Mouse (Mus musculus) small intestine, adult 2 months (tissue): Measurements from ENCODE around the gene Pola1.

Experiments used
- CTCF ChIP-seq: fragments of 200-500 bp; IDR thresholded peaks from 2 replicates; pipeline ENCODE4 v1.5.1; 2012; ENCODE audit warnings: low read depth, mild to moderate bottlenecking, control low read depth, inconsistent platforms, low read length, moderate library complexity, mixed read lengths; ENCODE audit not compliant: insufficient replicate concordance, insufficient read length; ENCODE audit errors: extremely low read depth
- POLR2A ChIP-seq: fragments of 200-500 bp; IDR thresholded peaks from 2 replicates; pipeline ENCODE4 v1.6.1; 2012; ENCODE audit warnings: low read depth, mild to moderate bottlenecking, control low read depth, inconsistent platforms, low read length, moderate library complexity

DNA sequence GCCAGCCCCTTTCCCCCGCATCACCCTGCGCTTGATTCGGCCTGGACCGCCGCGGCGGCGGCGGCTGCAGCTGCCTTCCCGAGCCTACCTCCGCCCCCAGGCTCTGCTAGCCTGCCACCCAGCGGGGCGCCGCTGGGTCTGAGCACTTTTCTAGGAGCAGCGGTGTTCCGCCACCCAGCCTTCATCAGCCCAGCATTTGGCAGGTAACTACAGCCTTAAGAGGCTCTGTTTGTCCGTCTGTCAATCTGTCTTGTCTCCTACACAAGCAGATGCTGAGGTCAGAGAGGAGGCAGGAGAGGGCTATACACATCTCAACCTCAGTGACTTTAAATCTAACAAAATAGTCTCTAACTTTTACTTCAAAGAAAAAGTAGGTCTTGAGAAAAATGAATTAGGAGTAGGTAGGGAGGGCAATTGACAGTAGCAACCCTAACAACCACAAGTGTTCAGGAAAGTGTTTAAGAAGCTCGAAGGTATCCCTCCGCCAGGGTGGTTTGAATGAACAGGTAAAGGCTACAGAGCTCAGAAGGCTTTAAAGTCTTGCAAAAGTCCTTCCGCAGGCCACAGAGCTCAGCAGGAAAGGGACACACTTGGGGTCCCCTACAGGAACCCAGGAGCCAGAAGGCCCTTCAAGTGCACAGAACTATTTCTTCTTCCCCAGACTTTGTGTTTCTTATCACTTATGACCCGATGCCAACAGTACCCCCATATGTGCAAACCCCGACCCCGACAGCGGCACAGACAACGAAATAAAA, 337.0 kb downstream of the Pola1 start:
- TF ChIP-seq CTCF = no peak
- TF ChIP-seq POLR2A = no peak
